Mouse (Mus musculus) kidney, postnatal 0 days (tissue): Measurements from ENCODE around the gene Pcsk7. TPM values are rescaled to one million over a fixed set of nuclear protein-coding genes. Genes with fewer than 3 reads are reported as not detected.

Source experiments
- ATAC-seq: fragments of 200-750 bp; cut with Nextera tagmentation; replicated peaks from 2 replicates; pipeline ENCODE4 v1.8.0; 2017; ENCODE audit warnings: low read depth, moderate number of reproducible peaks, moderate TSS enrichment, moderate library complexity; ENCODE audit not compliant: low FRiP score
- DNase-seq: peaks from one replicate; pipeline ENCODE4 v3.0.0-alpha.2; 2016; ENCODE audit warnings: low spot score
- H3K27ac ChIP-seq: fragments of 300-500 bp; sonication (generic); 2 replicates; pipeline ENCODE4 v1.5.1; 2014; ENCODE audit warnings: mild to moderate bottlenecking
- H3K27me3 ChIP-seq: fragments of 300-500 bp; sonication (generic); 2 replicates; pipeline ENCODE4 v1.6.1; 2014; ENCODE audit warnings: low read length, mixed read lengths; ENCODE audit not compliant: insufficient read depth
- H3K36me3 ChIP-seq: fragments of 300-500 bp; sonication (generic); 2 replicates; pipeline ENCODE4 v1.6.1; 2014; ENCODE audit warnings: low read length, mixed read lengths; ENCODE audit not compliant: insufficient read depth
- H3K4me1 ChIP-seq: fragments of 300-500 bp; sonication (generic); replicated peaks from 2 replicates; pipeline ENCODE4 v1.6.1; 2014; ENCODE audit warnings: antibody characterized with exemption, low read length, mixed read lengths; ENCODE audit not compliant: insufficient read depth
- H3K4me2 ChIP-seq: fragments of 300-500 bp; sonication (generic); 2 replicates; pipeline ENCODE4 v1.6.1; 2014; ENCODE audit warnings: mild to moderate bottlenecking, low read length, moderate library complexity, mixed read lengths
- H3K4me3 ChIP-seq: fragments of 300-500 bp; sonication (generic); replicated peaks from 2 replicates; pipeline ENCODE4 v1.5.1; 2014; ENCODE audit warnings: low read depth, low read length
- H3K9ac ChIP-seq: fragments of 300-500 bp; sonication (generic); 2 replicates; pipeline ENCODE4 v1.6.1; 2014; ENCODE audit warnings: low read depth, low read length
- H3K9me3 ChIP-seq: fragments of 300-500 bp; sonication (generic); replicated peaks from 2 replicates; pipeline ENCODE4 v1.6.1; 2016; ENCODE audit warnings: low read length, inconsistent platforms, mixed read lengths
- CTCF ChIP-seq: IDR thresholded peaks from 2 replicates; pipeline ENCODE4 v1.5.1; 2016; ENCODE audit warnings: antibody characterized with exemption, low read depth, mild to moderate bottlenecking, moderate library complexity
- WGBS: fragments of 180-500 bp; shearing (Covaris S2); extraction: QIAGEN DNeasy Blood & Tissue Kit; methylation state at CpG from one replicate; pipeline ENCODE4 v1.1.7; 2014; 5-methylcytosine and 5-hydroxymethylcytosine counted together
- polyA plus RNA-seq: library from polyadenylated mRNA; unstranded; fragments of >200 nt; fragmentation: Nextera tagmentation; extraction: Ambion mirVana; gene quantifications from 2 replicates; pipeline ENCODE4 v1.2.1, GENCODE M21; 2015

The Pcsk7 gene
- polyA plus RNA-seq, 1 experiment from 2014 or later, result 18.2 TPM

DNA sequence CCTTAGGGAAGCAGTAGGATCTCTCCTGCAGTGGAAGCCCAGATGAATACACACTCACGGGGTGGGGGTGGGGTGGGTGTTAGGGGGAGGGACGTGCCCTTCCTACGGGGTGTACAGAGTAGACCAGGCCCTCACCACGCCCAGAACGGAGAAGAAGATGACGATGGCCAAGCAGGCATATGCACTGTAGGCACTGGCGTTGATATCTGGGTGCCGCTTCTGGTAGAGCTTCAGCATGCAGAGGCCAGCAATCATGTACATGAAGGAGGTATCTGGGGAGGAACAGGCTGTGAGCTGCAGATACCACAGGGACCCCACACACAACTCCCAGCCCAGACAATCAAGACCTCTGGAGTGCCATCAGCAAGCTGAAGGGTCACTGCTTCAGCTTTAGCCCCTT, 36.6 kb downstream of the Pcsk7 start:
- H3K4me3 ChIP-seq, result no peak overlapping the region
- no peaks in the 10 kb centered on the region for H3K4me1 ChIP-seq
- H3K4me2 ChIP-seq, result no peak overlapping the region
- no peaks in the 10 kb centered on the region for H3K9me3 ChIP-seq
- peaks cover 75% of the 10 kb centered on the region for H3K36me3 ChIP-seq
- 95% methylated on average over 8 of the region's 8 CpGs for WGBS
- DNase-seq, result no peak
- H3K27me3 ChIP-seq, result no peaks in the 10 kb centered on the region
- H3K9ac ChIP-seq, result no peak overlapping the region
- no peak for TF ChIP-seq CTCF
- ATAC-seq, result no peak
- H3K27ac ChIP-seq, result no peak overlapping the region

DNA sequence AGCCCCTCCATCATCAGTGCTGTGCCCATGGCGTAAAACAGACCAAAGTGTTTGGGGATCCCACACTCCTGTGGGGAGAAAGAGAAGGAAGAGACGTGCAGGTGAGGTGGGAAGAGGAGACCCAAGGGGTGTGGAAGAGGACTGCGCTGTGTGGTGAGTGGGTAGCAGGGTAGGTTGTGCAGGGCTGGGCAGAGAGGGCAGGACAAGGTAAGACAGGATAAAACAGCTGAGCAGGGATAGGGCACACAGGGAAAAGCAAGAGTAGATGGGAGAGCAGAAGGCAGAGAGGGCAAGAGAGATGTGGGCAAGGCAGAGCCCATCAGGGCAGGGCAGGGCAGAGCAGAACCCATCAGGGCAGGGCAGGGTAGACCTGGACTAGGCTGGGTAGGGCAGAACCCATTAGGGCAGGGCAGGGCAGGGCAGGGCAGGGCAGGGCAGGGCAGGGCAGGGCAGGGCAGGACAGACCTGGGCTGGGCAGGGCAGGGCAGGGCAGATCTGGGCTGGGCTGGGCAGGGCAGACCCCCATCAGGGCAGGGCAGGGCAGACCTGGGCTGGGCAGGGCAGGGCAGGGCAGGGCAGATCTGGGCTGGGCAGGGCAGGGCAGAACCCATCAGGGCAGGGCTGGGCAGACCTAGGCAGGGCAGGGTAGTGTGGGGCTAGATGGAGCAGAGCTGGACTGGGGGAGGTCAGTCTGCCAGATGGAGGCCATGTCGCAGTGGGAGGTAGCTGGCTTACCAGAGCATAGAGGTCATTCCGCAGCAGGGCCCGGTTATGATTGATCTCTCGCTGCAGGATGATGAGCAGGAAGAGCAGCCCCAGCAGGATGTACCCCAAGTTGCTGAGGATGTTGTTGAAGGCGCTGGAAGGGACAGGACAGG, 37.6 kb downstream of the Pcsk7 start:
- no peak overlapping the region for H3K4me2 ChIP-seq
- TF ChIP-seq CTCF, result no peak
- no peaks in the 10 kb centered on the region for H3K27me3 ChIP-seq
- H3K27ac ChIP-seq, result no peak overlapping the region
- H3K36me3 ChIP-seq, result peaks cover 78% of the 10 kb centered on the region
- ATAC-seq, result no peak; the same call in 1 of the 2 replicates
- 80% methylated on average over 8 of the region's 8 CpGs for WGBS
- no peak for DNase-seq
- no peaks in the 10 kb centered on the region for H3K9me3 ChIP-seq
- no peaks in the 10 kb centered on the region for H3K4me1 ChIP-seq
- H3K4me3 ChIP-seq, result no peak overlapping the region
- no peak overlapping the region for H3K9ac ChIP-seq

DNA sequence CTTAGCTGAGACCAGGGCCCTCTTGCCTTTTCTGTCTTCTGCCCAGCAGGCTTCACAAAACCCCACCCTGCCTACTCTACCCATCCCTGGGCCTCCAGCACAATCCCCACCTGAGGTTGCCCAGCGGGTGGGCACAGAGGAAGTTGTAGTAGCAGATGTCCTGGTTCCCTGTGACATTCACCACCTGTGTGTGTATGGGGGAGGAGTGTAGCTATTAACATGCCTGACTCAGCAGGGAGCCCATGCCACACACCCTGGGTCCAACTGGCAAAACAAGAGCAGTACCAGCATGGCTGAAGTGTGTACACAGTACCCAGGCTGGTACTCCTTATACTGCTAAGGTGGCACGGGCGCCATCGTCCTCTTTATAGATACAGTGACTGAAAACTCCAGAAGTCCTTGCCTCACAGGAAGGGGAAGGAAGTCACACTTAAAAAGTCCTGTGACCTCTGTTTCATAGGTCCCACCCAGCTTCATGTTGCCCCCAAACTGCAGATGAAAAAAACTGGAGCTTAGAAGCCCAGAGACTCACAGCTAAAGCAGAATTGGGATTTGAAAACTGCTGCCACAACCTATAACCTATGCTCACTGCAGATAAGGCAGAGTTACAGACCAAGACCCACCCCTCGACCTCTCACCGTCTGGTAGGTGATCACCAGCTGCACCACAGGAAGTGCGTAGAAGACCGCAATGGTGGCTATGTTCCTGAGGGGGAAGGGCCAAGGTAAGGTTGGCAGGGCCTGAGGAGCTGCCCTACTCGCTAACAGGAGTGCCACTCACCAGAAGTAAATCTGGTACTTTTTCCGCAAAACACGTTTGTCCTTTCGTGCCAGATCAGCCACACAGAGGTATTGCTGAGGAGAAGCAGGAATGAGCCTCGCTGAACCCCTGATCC, 38.5 kb downstream of the Pcsk7 start:
- peaks cover 79% of the 10 kb centered on the region for H3K36me3 ChIP-seq
- H3K4me3 ChIP-seq, result no peak overlapping the region
- H3K4me1 ChIP-seq, result no peaks in the 10 kb centered on the region
- H3K27me3 ChIP-seq, result no peaks in the 10 kb centered on the region
- no peaks in the 10 kb centered on the region for H3K9me3 ChIP-seq
- TF ChIP-seq CTCF, result no peak
- H3K9ac ChIP-seq, result no peak overlapping the region
- ATAC-seq (no peak), DNase-seq (no peak)
- no peak overlapping the region for H3K27ac ChIP-seq
- WGBS, result 80% methylated on average over 13 of the region's 13 CpGs
- no peak overlapping the region for H3K4me2 ChIP-seq

DNA sequence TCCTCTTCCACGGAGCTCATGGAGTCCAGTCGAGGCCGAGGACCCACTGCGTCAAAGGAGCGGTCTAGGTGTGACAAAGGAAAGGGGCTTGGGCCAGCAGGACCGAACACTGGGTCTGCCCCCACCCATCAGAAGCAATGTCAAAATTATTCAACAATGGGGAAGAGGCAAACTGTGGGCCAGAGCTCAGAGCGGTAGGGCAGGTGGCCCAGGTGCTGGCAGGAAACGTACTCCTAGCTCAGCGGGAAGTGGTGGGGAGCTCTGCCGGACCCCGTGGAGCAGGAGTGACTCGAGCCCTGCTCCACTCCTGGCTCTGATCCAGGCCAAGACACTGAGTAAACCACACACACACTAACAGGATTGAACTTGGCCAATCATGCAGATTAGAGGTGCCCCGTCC, 39.4 kb downstream of the Pcsk7 start:
- Histone ChIP-seq H3K4me2 (no peak overlapping the region), H3K36me3 (peaks cover 87% of the 10 kb centered on the region), H3K9me3 (no peaks in the 10 kb centered on the region), H3K4me1 (no peaks in the 10 kb centered on the region), H3K27ac (no peak overlapping the region), H3K9ac (no peak overlapping the region), H3K27me3 (no peaks in the 10 kb centered on the region), H3K4me3 (no peak overlapping the region)
- no peak for TF ChIP-seq CTCF
- DNase-seq (no peak), ATAC-seq (no peak)
- 73% methylated on average over 13 of the region's 13 CpGs for WGBS

DNA sequence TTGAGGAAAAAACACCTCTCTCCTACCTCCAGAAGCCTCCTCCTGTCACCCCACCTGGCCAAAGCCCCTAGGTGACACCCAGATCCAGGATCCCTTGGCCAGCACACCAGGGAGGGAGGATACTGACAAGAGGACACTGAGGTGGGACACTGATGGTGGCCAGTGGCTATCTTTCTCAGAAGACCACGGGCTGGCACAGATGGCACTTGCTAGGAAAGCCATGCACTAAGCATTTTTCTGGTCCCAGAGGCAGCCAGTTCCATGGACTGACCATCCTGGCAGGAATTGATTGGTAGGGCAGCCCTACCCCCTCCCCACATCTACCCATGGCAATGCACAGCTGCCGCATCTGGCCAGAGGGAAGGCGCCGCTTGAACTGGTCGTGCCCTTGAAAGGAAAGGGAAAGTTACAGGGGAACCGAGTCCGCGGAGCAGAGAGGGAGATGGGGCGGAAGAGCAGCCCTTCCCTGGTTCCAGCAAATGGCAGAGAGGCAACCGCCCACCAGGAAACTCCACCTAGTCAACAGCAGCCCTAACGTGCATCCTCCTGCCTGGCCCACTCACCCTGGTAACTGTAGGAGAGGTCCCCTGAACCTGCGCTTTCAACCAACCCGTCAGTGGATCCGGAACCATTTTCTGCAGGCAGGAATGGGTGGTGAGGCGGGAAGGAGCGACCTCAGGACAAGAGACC, 40.0 kb downstream of the Pcsk7 start:
- no peak overlapping the region for H3K27ac ChIP-seq
- H3K27me3 ChIP-seq, result no peaks in the 10 kb centered on the region
- 89% methylated on average over 16 of the region's 16 CpGs for WGBS
- H3K36me3 ChIP-seq, result peaks cover 86% of the 10 kb centered on the region
- no peaks in the 10 kb centered on the region for H3K4me1 ChIP-seq
- no peak overlapping the region for H3K9ac ChIP-seq
- no peak overlapping the region for H3K4me2 ChIP-seq
- no peaks in the 10 kb centered on the region for H3K9me3 ChIP-seq
- TF ChIP-seq CTCF, result no peak
- ATAC-seq, result no peak
- H3K4me3 ChIP-seq, result no peak overlapping the region
- DNase-seq, result no peak

DNA sequence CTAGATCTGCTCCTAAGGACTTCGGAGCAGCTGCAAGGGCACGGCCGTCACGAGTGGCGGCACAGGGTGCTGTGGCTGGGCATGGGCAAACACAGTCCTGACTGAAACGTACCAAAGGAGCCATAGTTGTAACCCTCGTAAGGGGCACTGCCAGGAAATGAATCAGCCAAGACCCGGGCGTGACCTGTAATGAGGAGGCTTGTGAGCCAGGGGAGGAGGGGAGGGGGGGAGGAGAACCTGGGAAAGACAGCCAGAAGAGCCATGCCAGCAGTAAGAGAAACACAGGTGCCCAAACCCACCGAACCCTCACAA, 40.5 kb downstream of the Pcsk7 start:
- Histone ChIP-seq H3K27me3 (no peaks in the 10 kb centered on the region), H3K9ac (no peak overlapping the region), H3K9me3 (no peaks in the 10 kb centered on the region), H3K4me2 (no peak overlapping the region), H3K27ac (no peak overlapping the region), H3K36me3 (peaks cover 86% of the 10 kb centered on the region), H3K4me3 (no peak overlapping the region), H3K4me1 (no peaks in the 10 kb centered on the region)
- TF ChIP-seq CTCF, result no peak
- ATAC-seq (no peak), DNase-seq (no peak)
- 77% methylated on average over 10 of the region's 10 CpGs for WGBS
